Mouse (Mus musculus) heart, embryonic 11.5 days (tissue): ENCODE results near the gene Etv1. TPM values are rescaled to one million over a fixed set of nuclear protein-coding genes. Genes with fewer than 3 reads are reported as not detected.

Experiments
- ATAC-seq: fragments of 200-750 bp; cut with Nextera tagmentation; replicated peaks from 2 replicates; pipeline ENCODE4 v1.8.0; 2017; ENCODE audit warnings: moderate library complexity; ENCODE audit not compliant: insufficient number of reproducible peaks, low FRiP score, low TSS enrichment
- H3K27ac ChIP-seq: fragments of 300-500 bp; sonication (generic); 2 replicates; pipeline ENCODE4 v1.5.1; 2014; ENCODE audit warnings: mild to moderate bottlenecking, low read depth, low read length
- H3K27me3 ChIP-seq: fragments of 300-500 bp; sonication (generic); 2 replicates; pipeline ENCODE4 v1.6.1; 2014; ENCODE audit warnings: mild to moderate bottlenecking, low read length, mixed read lengths; ENCODE audit not compliant: control insufficient read depth, insufficient read depth
- H3K36me3 ChIP-seq: fragments of 300-500 bp; sonication (generic); 2 replicates; pipeline ENCODE4 v1.6.1; 2014; ENCODE audit warnings: mild to moderate bottlenecking, low read length, moderate library complexity, mixed read lengths; ENCODE audit not compliant: control insufficient read depth, insufficient read depth
- H3K4me1 ChIP-seq: fragments of 300-500 bp; sonication (generic); 2 replicates; pipeline ENCODE4 v1.6.1; 2014; ENCODE audit warnings: low read length; ENCODE audit not compliant: control insufficient read depth, insufficient read depth
- H3K4me2 ChIP-seq: fragments of 300-500 bp; sonication (generic); 2 replicates; pipeline ENCODE4 v1.6.1; 2014; ENCODE audit warnings: mild to moderate bottlenecking, moderate library complexity
- H3K4me3 ChIP-seq: fragments of 300-500 bp; sonication (generic); 2 replicates; pipeline ENCODE4 v1.5.1; 2014; ENCODE audit warnings: low read depth, low read length
- H3K9ac ChIP-seq: fragments of 300-500 bp; sonication (generic); 2 replicates; pipeline ENCODE4 v1.6.1; 2014; ENCODE audit warnings: mild to moderate bottlenecking, low read depth, low read length, moderate library complexity
- H3K9me3 ChIP-seq: fragments of 300-500 bp; sonication (generic); replicated peaks from 2 replicates; pipeline ENCODE4 v1.6.1; 2016; ENCODE audit warnings: low read length; ENCODE audit not compliant: control insufficient read depth
- WGBS: fragments of 180-500 bp; shearing (Covaris S2); extraction: QIAGEN DNeasy Blood & Tissue Kit; methylation state at CpG from one replicate; pipeline ENCODE4 v1.1.7; 2014; ENCODE audit not compliant: insufficient replicate concordance; 5-methylcytosine and 5-hydroxymethylcytosine counted together
- polyA plus RNA-seq: library from polyadenylated mRNA; unstranded; fragments of >200 nt; fragmentation: Nextera tagmentation; extraction: Ambion mirVana; gene quantifications from 2 replicates; pipeline ENCODE4 v1.2.1, GENCODE M21; 2014

The Etv1 gene
- polyA plus RNA-seq = 28.2 and 29.8 TPM in 2 replicates

DNA sequence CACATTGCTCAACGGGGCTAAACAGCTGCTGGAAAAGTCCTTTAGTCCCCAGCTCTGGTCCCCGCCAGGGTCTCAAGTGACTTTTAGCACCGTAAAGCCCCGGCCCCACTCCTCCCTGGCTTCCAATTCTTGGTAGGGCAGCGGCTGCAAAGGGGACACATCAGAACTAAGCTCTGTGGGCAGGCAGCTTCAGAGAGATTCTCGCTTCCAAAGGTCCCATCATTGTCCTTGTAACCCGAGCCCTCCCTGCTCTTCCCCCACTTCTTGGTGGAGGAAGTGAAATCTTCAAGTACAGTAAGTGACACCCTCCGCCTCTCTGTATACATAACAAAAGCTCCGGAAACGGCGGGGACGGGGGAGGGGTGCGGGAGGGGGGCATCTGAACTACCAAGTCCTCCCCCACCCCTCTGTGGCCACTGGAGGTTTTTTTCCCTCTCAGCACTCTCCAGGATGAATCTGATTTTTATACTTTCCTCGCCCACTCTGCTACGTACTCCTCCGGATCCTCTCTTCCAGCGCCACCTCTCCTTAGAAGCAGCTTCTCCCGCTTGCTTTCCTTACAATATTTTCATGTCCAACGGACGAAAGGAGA lies at the start of gene Etv1:
Etv1 (plus strand) TSS at position 195 of the 592 bp plus-strand sequence.
- H3K4me3 ChIP-seq = peak within 1 kb of the TSS; percentile 69
- H3K36me3 ChIP-seq = no peaks in the 10 kb centered on the region
- 2% methylated on average over 20 of the region's 20 CpGs for WGBS
- H3K27me3 ChIP-seq = no peaks in the 10 kb centered on the region
- H3K4me1 ChIP-seq = no peaks in the 10 kb centered on the region
- peak; percentile 70 for ATAC-seq
- no peaks in the 10 kb centered on the region for H3K9me3 ChIP-seq
- peak within 1 kb of the TSS; percentile 69 for H3K4me2 ChIP-seq
- H3K9ac ChIP-seq = peak within 1 kb of the TSS; percentile 69
- H3K27ac ChIP-seq = peak within 1 kb of the TSS; percentile 91

DNA sequence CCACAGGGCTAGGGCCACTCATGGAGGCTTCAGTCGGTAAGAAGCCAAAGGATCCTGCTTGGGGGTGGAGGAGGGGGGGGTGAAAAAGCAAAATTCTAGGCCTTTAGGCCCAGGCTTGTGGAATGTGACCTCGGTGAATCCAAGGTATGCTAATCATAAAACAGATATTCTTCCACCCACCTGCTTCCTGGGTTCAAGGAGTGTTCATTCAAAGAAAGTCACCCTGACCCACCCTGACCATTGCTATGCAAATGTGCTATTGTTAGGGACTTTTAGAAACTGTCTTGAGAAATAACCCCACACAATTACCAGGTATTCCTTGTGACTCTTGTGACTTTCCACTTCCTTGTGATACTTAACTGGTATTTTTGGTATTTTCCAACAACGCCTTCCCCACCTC lies 49.5 kb upstream of the Etv1 start:
- H3K9me3 ChIP-seq = no peaks in the 10 kb centered on the region
- H3K4me2 ChIP-seq = no peak overlapping the region
- H3K4me3 ChIP-seq = no peak overlapping the region
- H3K36me3 ChIP-seq = no peaks in the 10 kb centered on the region
- no peak overlapping the region for H3K27ac ChIP-seq
- no peaks in the 10 kb centered on the region for H3K27me3 ChIP-seq
- H3K4me1 ChIP-seq = no peaks in the 10 kb centered on the region
- H3K9ac ChIP-seq = no peak overlapping the region
- WGBS = 78% methylated on average over 3 of the region's 3 CpGs
- no peak for ATAC-seq

DNA sequence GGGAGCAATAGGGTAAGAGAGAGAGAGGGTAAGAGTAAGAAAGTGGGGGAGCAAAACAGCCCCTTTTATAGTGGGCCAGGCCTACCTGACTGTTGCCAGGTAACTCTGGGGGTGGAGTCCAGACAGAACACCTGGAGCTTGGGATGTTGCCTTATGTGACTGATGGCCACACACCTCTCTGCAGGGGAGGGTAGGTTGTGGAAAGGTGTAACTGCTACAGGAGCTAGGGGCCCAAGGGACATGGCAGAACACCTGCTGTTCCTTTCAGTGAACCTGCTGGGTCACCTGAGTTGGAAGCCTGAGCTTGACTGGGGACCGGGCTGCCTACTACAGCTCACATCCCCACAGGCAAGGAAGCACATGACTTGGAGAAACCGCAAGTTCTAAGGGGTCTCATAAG lies 48.4 kb upstream of the Etv1 start:
- no peaks in the 10 kb centered on the region for H3K9me3 ChIP-seq
- H3K9ac ChIP-seq = no peak overlapping the region
- 83% methylated on average over 2 of the region's 2 CpGs for WGBS
- ATAC-seq = no peak
- H3K27ac ChIP-seq = no peak overlapping the region
- no peak overlapping the region for H3K4me2 ChIP-seq
- no peaks in the 10 kb centered on the region for H3K4me1 ChIP-seq
- H3K4me3 ChIP-seq = no peak overlapping the region
- no peaks in the 10 kb centered on the region for H3K36me3 ChIP-seq
- H3K27me3 ChIP-seq = no peaks in the 10 kb centered on the region

DNA sequence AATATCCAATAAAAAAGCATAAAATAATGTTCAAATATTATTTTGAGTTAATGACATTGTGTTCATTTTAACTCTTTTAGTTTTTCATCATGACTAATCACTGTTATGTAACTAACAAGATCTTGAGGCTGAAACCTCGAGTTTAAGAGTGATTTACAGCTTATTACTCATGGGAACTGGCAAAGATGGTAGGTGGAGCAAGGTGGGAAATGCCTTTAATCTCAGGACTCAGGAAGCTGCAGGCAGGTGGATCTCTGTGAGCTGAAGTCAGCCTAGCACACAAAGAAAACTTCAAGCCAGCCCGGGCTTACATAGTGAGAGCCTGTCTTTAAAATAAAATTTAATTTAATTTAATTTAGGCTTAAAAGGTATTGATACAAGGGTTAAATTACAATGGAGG lies 19.9 kb upstream of the Etv1 start:
- Histone ChIP-seq H3K27me3 (no peaks in the 10 kb centered on the region), H3K4me2 (no peak overlapping the region), H3K36me3 (no peaks in the 10 kb centered on the region), H3K4me3 (no peak overlapping the region), H3K9me3 (no peaks in the 10 kb centered on the region), H3K4me1 (no peaks in the 10 kb centered on the region), H3K9ac (no peak overlapping the region), H3K27ac (no peak overlapping the region)
- 36% methylated on average over 2 of the region's 2 CpGs for WGBS
- ATAC-seq = no peak

DNA sequence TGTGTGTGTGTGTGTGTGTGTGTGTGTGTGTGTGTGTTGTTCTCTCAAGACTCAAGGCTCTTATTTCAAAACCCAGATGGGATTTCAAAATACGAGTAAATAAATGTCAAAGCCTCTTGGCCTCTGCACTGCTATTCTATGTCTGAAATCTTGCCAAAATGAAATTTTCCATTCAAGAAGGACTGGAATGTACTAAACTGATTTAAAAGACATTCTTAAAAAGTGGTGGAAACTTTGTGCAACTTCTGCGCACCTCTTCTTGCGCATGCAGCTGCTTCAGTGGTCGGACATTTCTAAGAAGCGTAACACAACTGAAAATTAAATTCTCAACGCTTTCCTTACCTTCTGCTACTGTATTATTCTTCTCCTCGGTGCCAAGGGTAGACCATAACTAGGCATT lies 1.9 kb upstream of the Etv1 start:
- Histone ChIP-seq H3K9ac (no peak overlapping the region), H3K4me2 (peak overlapping the region; percentile 69; the same call in 1 of the 2 replicates), H3K27ac (no peak overlapping the region), H3K9me3 (no peaks in the 10 kb centered on the region), H3K4me3 (no peak overlapping the region), H3K4me1 (no peaks in the 10 kb centered on the region), H3K36me3 (no peaks in the 10 kb centered on the region), H3K27me3 (no peaks in the 10 kb centered on the region)
- ATAC-seq = no peak
- WGBS = 73% methylated on average over 7 of the region's 7 CpGs

DNA sequence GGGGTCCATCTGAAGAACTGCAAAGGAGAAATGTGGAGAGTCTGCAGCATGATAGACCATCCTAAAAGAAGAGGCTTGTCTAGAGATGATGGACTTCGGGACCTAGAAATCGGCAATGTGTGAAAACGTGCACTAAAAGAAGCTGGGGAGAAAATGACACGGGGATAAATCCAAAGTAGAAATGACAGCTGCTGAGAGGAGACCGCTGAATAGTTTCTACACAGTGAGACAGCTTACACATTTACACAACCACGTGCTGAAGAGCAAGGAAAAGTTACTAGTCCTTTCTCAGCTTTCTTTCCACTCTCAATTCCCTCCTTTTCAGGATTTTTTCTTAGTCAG lies 1.3 kb upstream of the Etv1 start:
- no peak overlapping the region for H3K27ac ChIP-seq

DNA sequence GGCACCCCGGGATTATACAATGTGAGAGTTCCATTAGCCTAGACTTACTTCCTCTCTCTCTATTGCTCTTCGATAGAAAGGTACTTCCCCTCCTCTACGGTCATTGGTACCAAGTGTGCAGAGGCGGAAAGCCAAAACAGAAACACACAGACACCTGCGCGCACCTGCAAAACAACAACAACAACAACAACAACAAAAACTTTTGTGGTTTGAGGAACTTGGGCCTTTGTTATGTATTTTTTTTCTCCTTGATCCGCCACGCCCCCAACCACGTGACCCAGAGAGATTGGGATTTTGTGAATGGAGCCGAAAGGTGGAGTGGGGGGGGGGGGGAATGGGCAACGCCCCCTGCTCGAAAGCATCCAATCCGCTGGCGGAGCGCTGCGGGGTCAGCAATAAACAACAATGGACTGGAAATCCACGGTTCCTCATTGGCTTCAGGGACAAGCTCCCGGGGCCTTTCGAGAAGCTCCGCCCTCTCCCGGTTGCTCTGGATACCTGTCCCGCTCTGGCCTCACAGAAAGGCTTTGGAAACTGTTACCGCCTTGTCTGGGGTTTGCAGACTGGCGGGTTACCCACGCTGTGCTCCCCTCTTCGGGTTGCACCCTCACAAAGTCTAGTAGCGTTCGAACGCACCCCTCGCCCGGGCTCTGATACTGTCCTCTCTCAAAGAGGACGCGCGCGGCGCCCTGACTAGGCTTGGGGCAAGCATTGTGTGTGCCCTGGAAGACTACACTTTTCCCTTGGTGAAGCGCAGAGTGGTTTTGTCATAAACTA lies 693 bp upstream of the Etv1 start:
- Histone ChIP-seq H3K27ac (peak overlapping the region; percentile 91), H3K4me3 (peak overlapping the region; percentile 69), H3K36me3 (no peaks in the 10 kb centered on the region), H3K9ac (peak overlapping the region; percentile 69), H3K4me2 (peak overlapping the region; percentile 69), H3K27me3 (no peaks in the 10 kb centered on the region), H3K9me3 (no peaks in the 10 kb centered on the region), H3K4me1 (no peaks in the 10 kb centered on the region)
- ATAC-seq = peak; percentile 88
- WGBS = 1% methylated on average over 37 of the region's 37 CpGs

More for the DNA sequence above, 1.3 kb upstream of the Etv1 start:
- H3K36me3 ChIP-seq = no peaks in the 10 kb centered on the region
- H3K27me3 ChIP-seq = no peaks in the 10 kb centered on the region
- H3K9ac ChIP-seq = peak overlapping the region; percentile 69
- no peaks in the 10 kb centered on the region for H3K9me3 ChIP-seq
- H3K4me2 ChIP-seq = peak overlapping the region; percentile 69
- no peak for ATAC-seq
- H3K4me3 ChIP-seq = peak overlapping the region; percentile 69
- no peaks in the 10 kb centered on the region for H3K4me1 ChIP-seq
- WGBS = 10% methylated on average over 6 of the region's 6 CpGs

DNA sequence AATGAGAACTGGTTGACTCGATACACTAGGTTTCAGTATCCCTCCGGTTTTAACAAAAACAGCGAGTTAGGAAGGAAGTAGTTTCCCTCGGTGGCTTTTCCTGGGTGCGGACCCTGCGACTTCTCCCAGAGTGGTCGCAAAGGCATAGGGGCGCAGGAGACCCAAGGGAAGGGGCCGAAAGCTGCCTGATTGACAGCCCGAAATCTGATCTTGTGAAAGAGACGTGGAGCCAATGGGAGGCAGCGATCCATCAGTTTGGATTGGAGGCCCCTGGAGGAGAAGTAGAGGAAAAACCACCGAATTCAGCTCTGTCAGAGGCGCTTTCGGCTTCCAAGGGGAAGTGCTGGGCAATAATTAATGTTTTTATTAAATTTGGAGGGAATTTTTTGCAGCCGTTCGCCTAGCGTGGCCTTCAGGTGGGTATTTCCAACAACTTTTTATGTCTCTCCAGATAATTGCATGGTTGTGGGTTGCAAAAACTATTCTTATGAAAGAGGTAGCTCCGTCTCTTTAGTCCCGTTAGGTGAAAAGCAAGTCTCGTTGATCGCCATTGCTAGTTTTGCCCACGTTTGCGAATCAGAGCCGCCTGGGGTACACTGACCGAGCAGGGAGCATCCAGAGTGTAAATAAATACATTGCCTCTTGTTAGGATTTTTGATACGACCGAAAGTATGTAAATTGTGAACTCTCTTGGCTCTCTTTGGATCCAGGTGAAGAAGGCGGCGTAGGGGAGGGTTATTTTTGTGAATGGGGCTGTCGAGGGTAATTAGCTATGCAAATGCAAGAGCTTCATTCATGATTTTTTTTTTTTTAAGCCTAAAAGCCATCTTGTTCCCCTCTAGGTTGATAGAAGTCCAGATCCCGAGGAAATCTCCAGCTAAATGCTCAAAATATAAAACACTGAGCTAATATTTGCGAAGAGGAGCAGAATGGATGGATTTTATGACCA lies 1.1 kb downstream of the Etv1 start:
- Histone ChIP-seq H3K4me2 (peak overlapping the region; percentile 69), H3K27ac (peak overlapping the region; percentile 91), H3K36me3 (no peaks in the 10 kb centered on the region), H3K9me3 (no peaks in the 10 kb centered on the region), H3K4me1 (no peaks in the 10 kb centered on the region), H3K4me3 (peak overlapping the region; percentile 69), H3K27me3 (no peaks in the 10 kb centered on the region), H3K9ac (peak overlapping the region; percentile 69)
- ATAC-seq = 0 out of 2 replicates have a peak, but pooled peaks have one; percentile 28
- WGBS = under 1% methylated on average over 33 of the region's 33 CpGs
